Mouse (Mus musculus): ENCODE results near the gene Flvcr1.

DNA sequence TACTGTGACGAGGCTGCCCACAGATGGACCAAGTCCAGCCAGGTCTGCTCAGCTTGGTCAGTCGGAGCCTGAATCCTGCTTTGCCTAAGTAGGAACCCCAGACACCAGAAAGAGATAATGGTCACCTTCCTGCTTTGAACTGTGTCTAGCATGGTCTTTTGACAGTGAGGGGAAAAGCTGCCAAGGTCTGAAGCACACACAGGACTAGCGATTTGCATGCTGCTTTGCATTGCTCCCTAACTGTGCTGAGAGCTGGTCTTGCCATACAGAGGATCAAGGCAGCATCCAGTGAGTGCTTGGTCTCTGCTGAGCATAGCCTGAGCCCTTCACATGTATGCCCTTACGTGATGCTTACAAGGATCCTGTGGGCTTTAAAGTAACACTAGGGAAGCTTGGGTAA lies 44.5 kb downstream of the Flvcr1 start:
- TF ChIP-seq CTCF (IDR thresholded peaks at IDR 0.05) (no peak), EP300 (IDR thresholded peaks at IDR 0.05; ENCODE audit: insufficient read depth, low read depth, low read length) (no peak), POLR2A (IDR thresholded peaks at IDR 0.05; ENCODE audit: insufficient read depth, low read depth, low read length) (no peak)
